Mouse (Mus musculus): Measurements from ENCODE around the gene Crisp1. TPM values are rescaled to one million over a fixed set of nuclear protein-coding genes. Genes with fewer than 3 reads are reported as not detected.

Crisp1 gene
- 0.11 and 0.13 TPM in 2 replicates for polyA plus RNA-seq (2012; rRNA removed)

DNA sequence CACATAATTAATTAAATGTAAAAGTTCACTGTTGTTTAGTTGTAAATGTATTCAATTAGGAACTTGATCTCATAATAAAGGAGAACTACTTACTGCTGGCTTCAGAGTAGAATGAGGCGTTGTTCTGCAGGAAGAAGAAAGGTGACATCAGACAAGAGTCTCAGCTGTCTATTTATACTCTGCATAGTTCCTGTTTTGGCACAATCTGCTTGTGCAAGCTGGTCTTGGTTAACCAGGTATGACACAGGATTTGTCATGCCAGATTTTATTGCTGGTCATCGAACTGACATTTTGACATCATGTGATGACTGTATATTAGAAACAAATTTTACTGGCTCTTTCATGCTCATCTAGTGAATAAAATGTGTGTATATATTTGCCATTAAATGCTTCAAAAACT lies at the start of gene Crisp1:
Gene Crisp1, minus strand, starts transcription at position 146 of the 400 bp plus-strand sequence.
- no peak for DNase-seq
- 27% methylated on average over 2 of the region's 2 CpGs for WGBS
- TF ChIP-seq POLR2A (IDR thresholded peaks at IDR 0.05; ENCODE audit: control insufficient read depth, extremely low read depth, insufficient read depth, low read length, poor library complexity) (no peak), CTCF (IDR thresholded peaks at IDR 0.05; ENCODE audit: borderline replicate concordance, control insufficient read depth, extremely low read depth, insufficient read depth, low read length, poor library complexity) (no peak)

DNA sequence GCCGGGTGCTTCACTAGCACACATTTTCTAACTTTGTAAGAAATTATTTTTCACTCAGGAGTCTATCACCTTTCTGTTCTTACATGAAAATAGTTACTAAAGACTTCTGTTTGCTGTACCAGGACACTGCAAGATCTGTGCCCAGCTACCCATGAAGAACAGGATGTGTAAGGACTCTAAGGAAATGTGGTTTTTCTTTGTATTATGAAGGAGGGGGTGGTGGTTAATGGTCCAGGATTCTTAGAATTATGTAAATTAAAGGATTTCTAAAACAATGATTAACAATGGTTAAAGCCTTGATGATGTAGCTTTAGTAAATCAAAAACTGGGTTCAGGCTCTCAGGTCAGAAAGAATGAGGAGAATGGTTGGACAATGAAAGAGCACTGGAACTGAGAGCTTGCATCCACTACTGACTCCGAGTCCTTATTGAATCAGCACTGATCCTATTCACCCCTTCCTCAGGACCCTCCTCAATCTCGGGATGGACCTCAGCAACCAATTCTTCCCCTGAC lies 23.5 kb upstream of the Crisp1 start:
- H3K27me3 ChIP-seq (ENCODE audit: control insufficient read depth, insufficient read depth, low read length): no peaks in the 10 kb centered on the region
- no peaks in the 10 kb centered on the region for H3K4me1 ChIP-seq (replicated peaks; ENCODE audit: control insufficient read depth, insufficient read depth, low read length)
- no peak for DNase-seq
- no peak overlapping the region for H3K4me3 ChIP-seq (ENCODE audit: control insufficient read depth, insufficient read depth, low read length)
- no peak overlapping the region for H3K27ac ChIP-seq (ENCODE audit: control insufficient read depth, insufficient read depth, low read length)
- TF ChIP-seq CTCF (IDR thresholded peaks at IDR 0.05; ENCODE audit: borderline replicate concordance, control insufficient read depth, extremely low read depth, insufficient read depth, low read length, poor library complexity) (no peak), POLR2A (IDR thresholded peaks at IDR 0.05; ENCODE audit: control insufficient read depth, extremely low read depth, insufficient read depth, low read length, poor library complexity) (no peak)
- no peaks in the 10 kb centered on the region for H3K36me3 ChIP-seq (ENCODE audit: control insufficient read depth, insufficient read depth, low read length)
- 70% methylated on average over 3 of the region's 3 CpGs for WGBS

More for the DNA sequence above, at the start of gene Crisp1:
- H3K4me3 ChIP-seq (ENCODE audit: control insufficient read depth, insufficient read depth, low read length): no peak within 1 kb of the TSS
- no peaks in the 10 kb centered on the region for H3K4me1 ChIP-seq (replicated peaks; ENCODE audit: control insufficient read depth, insufficient read depth, low read length)
- H3K36me3 ChIP-seq (ENCODE audit: control insufficient read depth, insufficient read depth, low read length): no peaks in the 10 kb centered on the region
- no peak within 1 kb of the TSS for H3K27ac ChIP-seq (ENCODE audit: control insufficient read depth, insufficient read depth, low read length)
- H3K27me3 ChIP-seq (ENCODE audit: control insufficient read depth, insufficient read depth, low read length): no peaks in the 10 kb centered on the region

DNA sequence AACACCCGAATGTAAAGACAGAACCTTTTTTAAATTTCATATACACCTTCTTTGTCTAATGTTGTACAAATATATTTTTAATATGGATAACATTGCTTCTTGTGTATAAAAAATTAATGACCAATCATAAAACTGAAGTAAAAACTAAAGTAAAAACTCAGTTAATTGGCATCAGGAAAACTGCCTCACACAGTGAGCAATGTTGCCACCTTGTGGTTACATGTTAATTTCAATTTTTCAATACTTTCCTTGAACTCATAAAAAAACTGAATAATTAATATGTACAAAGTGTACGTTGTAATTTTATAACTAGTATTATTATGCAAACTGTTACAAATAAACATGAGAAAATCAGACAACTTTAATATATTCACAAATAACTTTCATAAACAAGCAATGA lies 33.6 kb downstream of the Crisp1 start:
- TF ChIP-seq CTCF (IDR thresholded peaks at IDR 0.05; ENCODE audit: borderline replicate concordance, control insufficient read depth, extremely low read depth, insufficient read depth, low read length, poor library complexity) (no peak), POLR2A (IDR thresholded peaks at IDR 0.05; ENCODE audit: control insufficient read depth, extremely low read depth, insufficient read depth, low read length, poor library complexity) (no peak)
- WGBS: 73% methylated on average over 2 of the region's 2 CpGs
- Histone ChIP-seq H3K36me3 (ENCODE audit: control insufficient read depth, insufficient read depth, low read length) (no peaks in the 10 kb centered on the region), H3K27ac (ENCODE audit: control insufficient read depth, insufficient read depth, low read length) (no peak overlapping the region), H3K4me1 (replicated peaks; ENCODE audit: control insufficient read depth, insufficient read depth, low read length) (no peaks in the 10 kb centered on the region), H3K27me3 (ENCODE audit: control insufficient read depth, insufficient read depth, low read length) (no peaks in the 10 kb centered on the region), H3K4me3 (ENCODE audit: control insufficient read depth, insufficient read depth, low read length) (no peak overlapping the region)
- DNase-seq: no peak

DNA sequence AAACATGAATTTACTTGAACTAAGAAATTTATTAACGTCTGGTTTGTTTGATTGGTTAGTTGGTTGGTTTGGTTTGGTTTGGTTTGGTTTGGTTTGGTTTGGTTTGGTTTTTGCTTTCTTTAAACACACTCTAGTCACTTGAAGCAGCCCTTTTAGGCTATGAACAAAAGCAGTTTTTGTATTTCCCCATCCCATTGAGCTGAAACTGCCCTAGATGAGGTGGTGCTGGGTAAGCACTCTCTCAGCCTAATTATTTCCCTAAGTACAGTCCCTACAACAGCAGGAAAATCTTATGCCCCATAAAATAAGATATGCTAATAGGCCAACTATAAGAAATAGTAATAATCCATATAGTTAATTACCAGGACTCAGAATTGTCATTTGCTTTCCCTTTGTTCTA lies 43.5 kb downstream of the Crisp1 start:
- no peak for DNase-seq
- Histone ChIP-seq H3K36me3 (ENCODE audit: control insufficient read depth, insufficient read depth, low read length) (no peaks in the 10 kb centered on the region), H3K4me3 (ENCODE audit: control insufficient read depth, insufficient read depth, low read length) (no peak overlapping the region), H3K4me1 (replicated peaks; ENCODE audit: control insufficient read depth, insufficient read depth, low read length) (no peaks in the 10 kb centered on the region), H3K27ac (ENCODE audit: control insufficient read depth, insufficient read depth, low read length) (no peak overlapping the region), H3K27me3 (ENCODE audit: control insufficient read depth, insufficient read depth, low read length) (no peaks in the 10 kb centered on the region)
- TF ChIP-seq CTCF (IDR thresholded peaks at IDR 0.05; ENCODE audit: borderline replicate concordance, control insufficient read depth, extremely low read depth, insufficient read depth, low read length, poor library complexity) (no peak), POLR2A (IDR thresholded peaks at IDR 0.05; ENCODE audit: control insufficient read depth, extremely low read depth, insufficient read depth, low read length, poor library complexity) (no peak)
- WGBS: 85% methylated on average over 1 of the region's 1 CpGs

DNA sequence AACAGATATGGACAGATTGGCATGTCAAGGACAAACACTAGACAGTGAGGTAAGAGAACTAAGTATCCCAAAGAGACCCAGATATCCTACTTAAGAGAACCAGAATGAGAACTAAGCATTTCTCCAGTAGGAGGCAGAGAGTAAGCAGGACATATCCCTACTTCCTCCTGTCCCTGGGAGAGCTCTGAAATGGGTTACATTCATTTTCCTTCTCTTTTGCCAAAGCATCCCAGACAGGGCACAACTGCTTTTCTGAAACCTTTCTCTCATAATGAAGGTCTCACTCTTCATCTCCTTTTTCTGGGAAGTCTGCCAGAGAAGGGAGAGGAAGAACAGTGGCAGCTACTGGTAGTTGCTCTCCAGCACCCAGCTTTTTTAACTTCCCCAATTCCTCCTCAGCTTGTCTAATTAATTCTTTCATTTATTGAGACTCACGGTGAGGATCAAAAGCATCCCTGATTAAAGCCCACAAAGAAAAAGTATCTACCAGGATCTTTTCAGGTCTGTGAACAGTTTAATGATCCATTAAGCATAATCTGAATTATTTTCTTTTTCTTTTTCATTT lies 44.0 kb downstream of the Crisp1 start:
- no peak overlapping the region for H3K4me3 ChIP-seq (ENCODE audit: control insufficient read depth, insufficient read depth, low read length)
- no peak overlapping the region for H3K27ac ChIP-seq (ENCODE audit: control insufficient read depth, insufficient read depth, low read length)
- no peaks in the 10 kb centered on the region for H3K36me3 ChIP-seq (ENCODE audit: control insufficient read depth, insufficient read depth, low read length)
- no peaks in the 10 kb centered on the region for H3K4me1 ChIP-seq (replicated peaks; ENCODE audit: control insufficient read depth, insufficient read depth, low read length)
- WGBS: 27% methylated on average over 1 of the region's 1 CpGs
- no peak for DNase-seq
- H3K27me3 ChIP-seq (ENCODE audit: control insufficient read depth, insufficient read depth, low read length): no peaks in the 10 kb centered on the region
- TF ChIP-seq POLR2A (IDR thresholded peaks at IDR 0.05; ENCODE audit: control insufficient read depth, extremely low read depth, insufficient read depth, low read length, poor library complexity) (no peak), CTCF (IDR thresholded peaks at IDR 0.05; ENCODE audit: borderline replicate concordance, control insufficient read depth, extremely low read depth, insufficient read depth, low read length, poor library complexity) (no peak)

DNA sequence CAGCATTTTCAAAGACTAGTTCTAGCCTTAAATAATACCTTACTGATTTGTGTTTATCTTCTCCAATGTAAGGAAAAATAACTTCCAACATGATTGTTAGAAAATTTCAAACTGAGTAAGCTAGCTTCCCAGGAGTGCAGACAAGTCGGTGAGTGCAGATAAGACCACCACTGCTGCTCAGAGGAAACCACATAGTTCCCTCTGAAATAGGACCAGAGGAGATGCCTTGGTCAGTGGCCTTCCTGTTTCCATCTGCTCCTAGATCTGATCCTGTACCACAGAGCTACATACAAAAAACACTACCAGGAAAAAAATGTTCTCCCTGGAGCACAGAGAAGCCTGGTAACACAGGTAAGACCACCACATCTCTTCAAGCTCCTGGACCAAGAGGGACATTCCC lies 66.5 kb downstream of the Crisp1 start:
- H3K27me3 ChIP-seq (ENCODE audit: control insufficient read depth, insufficient read depth, low read length): no peaks in the 10 kb centered on the region
- DNase-seq: no peak
- TF ChIP-seq CTCF (IDR thresholded peaks at IDR 0.05; ENCODE audit: borderline replicate concordance, control insufficient read depth, extremely low read depth, insufficient read depth, low read length, poor library complexity) (no peak), POLR2A (IDR thresholded peaks at IDR 0.05; ENCODE audit: control insufficient read depth, extremely low read depth, insufficient read depth, low read length, poor library complexity) (no peak)
- no peaks in the 10 kb centered on the region for H3K36me3 ChIP-seq (ENCODE audit: control insufficient read depth, insufficient read depth, low read length)
- H3K27ac ChIP-seq (ENCODE audit: control insufficient read depth, insufficient read depth, low read length): no peak overlapping the region
- no peak overlapping the region for H3K4me3 ChIP-seq (ENCODE audit: control insufficient read depth, insufficient read depth, low read length)
- 26% methylated on average over 1 of the region's 1 CpGs for WGBS
- H3K4me1 ChIP-seq (replicated peaks; ENCODE audit: control insufficient read depth, insufficient read depth, low read length): no peaks in the 10 kb centered on the region

Other genes with a start within 250 kb of the Crisp1 start
- not detected in 2 replicates for gene AC192777.2, start 223.8 kb downstream of the Crisp1 start, polyA plus RNA-seq (2012; rRNA removed)
- gene Pgk2, start 110.6 kb downstream of the Crisp1 start, polyA plus RNA-seq (2012; rRNA removed): not detected in 2 replicates
- 0.11 TPM in 1 of 2 replicates, not detected in the other for gene Crisp3, start 76.9 kb downstream of the Crisp1 start, polyA plus RNA-seq (2012; rRNA removed)
- not detected in 2 replicates for gene Esp8, start 200.8 kb upstream of the Crisp1 start, polyA plus RNA-seq (2012; rRNA removed)
- gene Esp6, start 242.3 kb upstream of the Crisp1 start, polyA plus RNA-seq (2012; rRNA removed): not detected in 2 replicates

Data from thymus, adult 2 months (tissue).